Mouse (Mus musculus): ENCODE measurements at regions not wholly inside any gene's neighbourhood (a gene's known extent, or its start where the extent isn't known, plus 50 kb on each side); places are given as distances from the start of the nearest gene placed in this dataset.

DNA sequence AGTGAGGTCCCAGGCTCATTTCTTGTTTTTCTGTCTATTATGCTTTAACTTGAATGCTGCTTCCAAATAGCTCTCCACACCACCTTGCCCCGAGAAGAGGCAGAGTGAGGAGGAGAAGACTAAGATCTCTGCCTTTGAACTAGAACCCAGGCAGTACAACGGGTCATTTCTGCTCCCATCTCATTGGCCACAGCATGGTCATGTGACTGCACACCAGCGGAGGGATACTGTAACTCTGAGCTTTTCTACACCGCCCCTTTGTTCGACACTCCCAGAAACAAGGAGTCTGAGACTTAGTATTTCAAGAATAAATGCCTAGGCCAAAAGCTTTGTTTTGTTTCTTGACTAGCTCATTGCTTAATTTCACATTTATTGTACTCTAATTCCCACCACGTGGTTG, 230.5 kb upstream of the Habp2 start:
- Histone ChIP-seq H3K4me1 (ENCODE audit: insufficient read depth, low read depth, low read length) (no peaks in the 10 kb centered on the region), H3K27ac (ENCODE audit: low read length) (no peak overlapping the region), H3K36me3 (ENCODE audit: insufficient read depth, low read length) (no peaks in the 10 kb centered on the region), H3K9me3 (ENCODE audit: low read length) (no peaks in the 10 kb centered on the region), H3K4me2 (replicated peaks; ENCODE audit: low read depth, low read length) (no peak overlapping the region), H3K4me3 (ENCODE audit: low read depth, low read length) (no peak overlapping the region), H3K27me3 (replicated peaks; ENCODE audit: insufficient read depth, low read length) (no peaks in the 10 kb centered on the region), H3K9ac (replicated peaks; ENCODE audit: low read depth) (no peak overlapping the region)
- DNase-seq (ENCODE audit: low spot score) (no peak), ATAC-seq (no peak)
- TF ChIP-seq CTCF (IDR thresholded peaks at IDR 0.05): no peak
- TF ChIP-seq EP300 (IDR thresholded peaks at IDR 0.05): no peak
- 76% methylated on average over 6 of the region's 6 CpGs for WGBS

GRCm38 (mm10) chr19:56061882-56062540, 224.9 kb upstream of the Habp2 start:
- 69% methylated on average over 10 of the region's 10 CpGs for WGBS
- no peak for DNase-seq (ENCODE audit: low spot score)
- TF ChIP-seq CTCF (IDR thresholded peaks at IDR 0.05) (no peak), EP300 (IDR thresholded peaks at IDR 0.05) (no peak)
- Histone ChIP-seq H3K9ac (replicated peaks; ENCODE audit: low read depth) (no peak overlapping the region), H3K4me3 (ENCODE audit: low read depth, low read length) (no peak overlapping the region), H3K4me2 (replicated peaks; ENCODE audit: low read depth, low read length) (no peak overlapping the region), H3K4me1 (ENCODE audit: insufficient read depth, low read depth, low read length) (no peaks in the 10 kb centered on the region), H3K27ac (ENCODE audit: low read length) (no peak overlapping the region), H3K9me3 (ENCODE audit: low read length) (no peaks in the 10 kb centered on the region), H3K27me3 (replicated peaks; ENCODE audit: insufficient read depth, low read length) (no peaks in the 10 kb centered on the region), H3K36me3 (ENCODE audit: insufficient read depth, low read length) (no peaks in the 10 kb centered on the region)
- ATAC-seq: no peak

GRCm38 (mm10) chr19:56063099-56063498, 223.8 kb upstream of the Habp2 start:
- 65% methylated on average over 5 of the region's 5 CpGs for WGBS

DNA sequence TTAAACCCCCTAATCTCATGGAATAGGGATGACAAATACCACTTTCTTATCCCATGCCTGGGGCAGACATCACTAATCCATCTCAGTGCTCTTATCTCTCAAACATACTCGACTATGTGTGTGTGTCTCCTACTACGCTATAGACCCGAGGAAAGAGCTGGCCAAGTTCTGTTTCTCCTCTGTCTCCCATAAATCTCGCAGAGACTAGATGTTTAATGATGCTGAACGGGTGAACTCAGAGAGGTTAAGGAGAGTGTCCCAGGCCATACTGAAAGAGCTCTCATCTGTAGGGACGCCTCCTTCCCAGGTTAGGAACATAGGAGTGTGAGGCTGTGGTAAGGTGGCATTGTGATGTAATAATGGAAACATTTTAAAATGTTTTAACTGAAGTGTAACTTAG, 221.2 kb upstream of the Habp2 start:
- ATAC-seq (no peak), DNase-seq (ENCODE audit: low spot score) (no peak)
- WGBS: 45% methylated on average over 6 of the region's 6 CpGs
- H3K4me1 ChIP-seq (ENCODE audit: insufficient read depth, low read depth, low read length): no peaks in the 10 kb centered on the region
- no peak overlapping the region for H3K27ac ChIP-seq (ENCODE audit: low read length)
- no peaks in the 10 kb centered on the region for H3K9me3 ChIP-seq (ENCODE audit: low read length)
- no peak overlapping the region for H3K9ac ChIP-seq (replicated peaks; ENCODE audit: low read depth)
- H3K4me3 ChIP-seq (ENCODE audit: low read depth, low read length): no peak overlapping the region
- TF ChIP-seq EP300 (IDR thresholded peaks at IDR 0.05): no peak
- TF ChIP-seq CTCF (IDR thresholded peaks at IDR 0.05): no peak
- H3K4me2 ChIP-seq (replicated peaks; ENCODE audit: low read depth, low read length): no peak overlapping the region
- H3K27me3 ChIP-seq (replicated peaks; ENCODE audit: insufficient read depth, low read length): no peaks in the 10 kb centered on the region
- no peaks in the 10 kb centered on the region for H3K36me3 ChIP-seq (ENCODE audit: insufficient read depth, low read length)

More at GRCm38 (mm10) chr19:56063099-56063498, 223.8 kb upstream of the Habp2 start:
- Histone ChIP-seq H3K9me3 (ENCODE audit: low read length) (no peaks in the 10 kb centered on the region), H3K27me3 (replicated peaks; ENCODE audit: insufficient read depth, low read length) (no peaks in the 10 kb centered on the region), H3K4me1 (ENCODE audit: insufficient read depth, low read depth, low read length) (no peaks in the 10 kb centered on the region), H3K4me3 (ENCODE audit: low read depth, low read length) (no peak overlapping the region), H3K36me3 (ENCODE audit: insufficient read depth, low read length) (no peaks in the 10 kb centered on the region), H3K4me2 (replicated peaks; ENCODE audit: low read depth, low read length) (no peak overlapping the region), H3K9ac (replicated peaks; ENCODE audit: low read depth) (no peak overlapping the region), H3K27ac (ENCODE audit: low read length) (no peak overlapping the region)
- ATAC-seq (no peak), DNase-seq (ENCODE audit: low spot score) (no peak)
- TF ChIP-seq EP300 (IDR thresholded peaks at IDR 0.05): no peak
- TF ChIP-seq CTCF (IDR thresholded peaks at IDR 0.05): no peak

- H3K4me1 ChIP-seq (ENCODE audit: insufficient read depth, low read depth, low read length): no peaks in the 10 kb centered on the region
Observed at GRCm38 (mm10) chr19:56068165-56068564, 218.8 kb upstream of the Habp2 start.

GRCm38 (mm10) chr19:56068854-56069253, 218.1 kb upstream of the Habp2 start:
- Histone ChIP-seq H3K4me3 (ENCODE audit: low read depth, low read length) (no peak overlapping the region), H3K27me3 (replicated peaks; ENCODE audit: insufficient read depth, low read length) (no peaks in the 10 kb centered on the region), H3K4me1 (ENCODE audit: insufficient read depth, low read depth, low read length) (no peaks in the 10 kb centered on the region), H3K9ac (replicated peaks; ENCODE audit: low read depth) (no peak overlapping the region), H3K36me3 (ENCODE audit: insufficient read depth, low read length) (no peaks in the 10 kb centered on the region), H3K4me2 (replicated peaks; ENCODE audit: low read depth, low read length) (no peak overlapping the region; the same call in 1 of the 2 replicates), H3K9me3 (ENCODE audit: low read length) (no peaks in the 10 kb centered on the region), H3K27ac (ENCODE audit: low read length) (no peak overlapping the region)
- ATAC-seq (no peak), DNase-seq (ENCODE audit: low spot score) (no peak)
- WGBS: 23% methylated on average over 12 of the region's 12 CpGs
- no peak for TF ChIP-seq CTCF (IDR thresholded peaks at IDR 0.05)
- no peak for TF ChIP-seq EP300 (IDR thresholded peaks at IDR 0.05)

More at GRCm38 (mm10) chr19:56068165-56068564, 218.8 kb upstream of the Habp2 start:
- WGBS: 54% methylated on average over 8 of the region's 8 CpGs
- H3K9ac ChIP-seq (replicated peaks; ENCODE audit: low read depth): no peak overlapping the region
- H3K4me2 ChIP-seq (replicated peaks; ENCODE audit: low read depth, low read length): no peak overlapping the region
- H3K27ac ChIP-seq (ENCODE audit: low read length): no peak overlapping the region
- H3K27me3 ChIP-seq (replicated peaks; ENCODE audit: insufficient read depth, low read length): no peaks in the 10 kb centered on the region
- no peaks in the 10 kb centered on the region for H3K36me3 ChIP-seq (ENCODE audit: insufficient read depth, low read length)
- ATAC-seq: no peak
- no peaks in the 10 kb centered on the region for H3K9me3 ChIP-seq (ENCODE audit: low read length)
- no peak overlapping the region for H3K4me3 ChIP-seq (ENCODE audit: low read depth, low read length)
- TF ChIP-seq CTCF (IDR thresholded peaks at IDR 0.05): no peak
- TF ChIP-seq EP300 (IDR thresholded peaks at IDR 0.05): no peak
- no peak for DNase-seq (ENCODE audit: low spot score)
